Mouse (Mus musculus) liver, embryonic 11.5 days (tissue): ENCODE results near the gene Amd2. TPM values are rescaled to one million over a fixed set of nuclear protein-coding genes. Genes with fewer than 3 reads are reported as not detected.

Source experiments
- ATAC-seq: fragments of 200-750 bp; cut with Nextera tagmentation; replicated peaks from 2 replicates; pipeline ENCODE4 v1.8.0; 2017; ENCODE audit warnings: moderate number of reproducible peaks, mild to moderate bottlenecking, moderate TSS enrichment, moderate library complexity; ENCODE audit not compliant: low FRiP score
- DNase-seq: peaks from one replicate; pipeline ENCODE4 v3.0.0-alpha.2; 2017; ENCODE audit warnings: low spot score
- H3K27ac ChIP-seq: fragments of 300-500 bp; sonication (generic); 2 replicates; pipeline ENCODE4 v1.5.1; 2014; ENCODE audit warnings: mild to moderate bottlenecking, low read depth, low read length, control low read depth
- H3K27me3 ChIP-seq: fragments of 300-500 bp; sonication (generic); replicated peaks from 2 replicates; pipeline ENCODE4 v1.6.1; 2014; ENCODE audit warnings: low read length, mixed read lengths; ENCODE audit not compliant: control insufficient read depth, insufficient read depth
- H3K36me3 ChIP-seq: fragments of 300-500 bp; sonication (generic); 2 replicates; pipeline ENCODE4 v1.6.1; 2014; ENCODE audit warnings: mild to moderate bottlenecking, low read length, moderate library complexity, mixed read lengths; ENCODE audit not compliant: control insufficient read depth, insufficient read depth
- H3K4me1 ChIP-seq: fragments of 300-500 bp; sonication (generic); replicated peaks from 2 replicates; pipeline ENCODE4 v1.6.1; 2014; ENCODE audit warnings: low read length, mixed read lengths; ENCODE audit not compliant: control insufficient read depth, insufficient read depth
- H3K4me2 ChIP-seq: fragments of 300-500 bp; sonication (generic); 2 replicates; pipeline ENCODE4 v1.6.1; 2014; ENCODE audit warnings: mild to moderate bottlenecking, control low read depth, moderate library complexity
- H3K4me3 ChIP-seq: fragments of 300-500 bp; sonication (generic); 2 replicates; pipeline ENCODE4 v1.5.1; 2014; ENCODE audit warnings: low read depth, low read length, control low read depth
- H3K9ac ChIP-seq: fragments of 300-500 bp; sonication (generic); 2 replicates; pipeline ENCODE4 v1.6.1; 2014; ENCODE audit warnings: low read depth, low read length, control low read depth
- H3K9me3 ChIP-seq: fragments of 300-500 bp; sonication (generic); 2 replicates; pipeline ENCODE4 v1.6.1; 2016; ENCODE audit warnings: low read length, inconsistent platforms, mixed read lengths; ENCODE audit not compliant: control insufficient read depth
- WGBS: fragments of 180-500 bp; shearing (Covaris S2); extraction: QIAGEN DNeasy Blood & Tissue Kit; methylation state at CpG from one replicate; pipeline ENCODE4 v1.1.7; 2014; 5-methylcytosine and 5-hydroxymethylcytosine counted together
- polyA plus RNA-seq: library from polyadenylated mRNA; unstranded; fragments of >200 nt; fragmentation: Nextera tagmentation; extraction: Ambion mirVana; gene quantifications from 2 replicates; pipeline ENCODE4 v1.2.1, GENCODE M21; 2014

The Amd2 gene
- 6.3 and 6.4 TPM in 2 replicates for polyA plus RNA-seq

DNA sequence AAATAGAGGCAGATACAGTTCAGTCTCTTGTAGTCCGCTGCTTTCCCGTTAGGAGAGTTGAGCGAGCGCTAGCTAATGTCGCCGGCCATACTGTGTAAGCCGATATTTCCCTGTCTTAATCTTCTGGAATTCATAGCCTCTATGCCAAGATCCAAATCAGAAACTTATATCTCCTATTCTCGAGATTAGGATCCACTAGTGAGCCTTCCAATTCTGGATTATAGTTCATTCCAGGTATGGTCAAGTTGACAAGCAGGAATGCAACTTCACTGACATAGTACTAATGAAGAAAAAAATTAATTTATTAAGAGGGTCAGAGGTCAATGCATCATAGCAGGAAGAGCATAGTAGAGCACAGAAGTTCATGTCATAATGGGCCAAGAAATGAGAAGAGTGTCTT is at the start of gene Amd2:
Gene Amd2 (minus strand): TSS at position 101 of the 400 bp plus-strand sequence.
- no peaks in the 10 kb centered on the region for H3K9me3 ChIP-seq
- WGBS, result 93% methylated on average over 8 of the region's 8 CpGs
- H3K9ac ChIP-seq, result no peak within 1 kb of the TSS
- no peak within 1 kb of the TSS for H3K4me3 ChIP-seq
- H3K4me1 ChIP-seq, result no peaks in the 10 kb centered on the region
- no peaks in the 10 kb centered on the region for H3K27me3 ChIP-seq
- H3K36me3 ChIP-seq, result no peaks in the 10 kb centered on the region
- no peak for DNase-seq
- no peak within 1 kb of the TSS for H3K27ac ChIP-seq
- H3K4me2 ChIP-seq, result no peak within 1 kb of the TSS
- no peak for ATAC-seq

DNA sequence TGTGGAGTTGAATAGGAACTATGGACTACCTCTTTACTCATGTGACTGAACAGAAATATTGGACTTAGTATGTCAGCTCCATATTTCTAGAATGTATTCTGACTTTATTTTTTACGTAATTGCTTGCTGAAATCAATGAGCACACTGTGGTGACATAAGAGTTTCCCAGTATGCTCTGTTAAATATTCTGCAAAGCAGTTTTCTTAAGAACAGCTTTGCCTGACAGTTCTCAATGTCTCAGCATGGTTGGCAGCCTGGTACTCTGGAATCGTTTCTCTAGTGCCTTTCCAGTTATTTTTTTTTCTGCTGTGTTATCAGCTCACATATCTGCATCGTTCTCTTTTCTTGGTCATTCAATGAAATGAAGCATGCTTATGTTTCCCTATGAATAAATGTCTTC is 49.6 kb upstream of the Amd2 start:
- no peak for ATAC-seq
- H3K4me3 ChIP-seq, result no peak overlapping the region
- no peak overlapping the region for H3K4me2 ChIP-seq
- WGBS, result 73% methylated on average over 3 of the region's 3 CpGs
- no peak for DNase-seq
- no peaks in the 10 kb centered on the region for H3K36me3 ChIP-seq
- no peaks in the 10 kb centered on the region for H3K9me3 ChIP-seq
- no peak overlapping the region for H3K27ac ChIP-seq
- H3K4me1 ChIP-seq, result no peaks in the 10 kb centered on the region
- no peaks in the 10 kb centered on the region for H3K27me3 ChIP-seq
- H3K9ac ChIP-seq, result no peak overlapping the region

DNA sequence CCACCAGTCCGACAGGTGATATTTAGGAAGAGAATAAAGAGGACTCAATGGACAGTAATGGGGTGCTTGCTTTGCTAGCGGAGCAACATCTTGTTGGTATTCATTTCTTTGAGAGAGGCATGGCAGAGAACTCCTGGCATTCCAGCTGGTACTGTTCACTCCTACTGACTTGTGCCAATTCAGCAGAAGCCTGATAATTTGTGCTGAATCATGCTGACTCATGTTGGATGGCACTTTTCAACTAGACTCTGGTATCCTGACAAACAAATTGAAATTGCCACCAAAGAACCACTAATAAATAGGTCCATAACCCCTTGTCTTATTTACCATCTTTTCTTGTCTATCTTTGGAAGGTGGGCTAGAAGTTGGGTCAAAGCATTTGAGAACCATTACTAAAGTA is 25.9 kb upstream of the Amd2 start:
- WGBS, result 84% methylated on average over 2 of the region's 2 CpGs
- no peak overlapping the region for H3K27ac ChIP-seq
- H3K9ac ChIP-seq, result no peak overlapping the region
- no peak overlapping the region for H3K4me3 ChIP-seq
- H3K27me3 ChIP-seq, result no peaks in the 10 kb centered on the region
- no peaks in the 10 kb centered on the region for H3K9me3 ChIP-seq
- H3K4me2 ChIP-seq, result no peak overlapping the region
- H3K4me1 ChIP-seq, result no peaks in the 10 kb centered on the region
- ATAC-seq (no peak), DNase-seq (no peak)
- no peaks in the 10 kb centered on the region for H3K36me3 ChIP-seq

DNA sequence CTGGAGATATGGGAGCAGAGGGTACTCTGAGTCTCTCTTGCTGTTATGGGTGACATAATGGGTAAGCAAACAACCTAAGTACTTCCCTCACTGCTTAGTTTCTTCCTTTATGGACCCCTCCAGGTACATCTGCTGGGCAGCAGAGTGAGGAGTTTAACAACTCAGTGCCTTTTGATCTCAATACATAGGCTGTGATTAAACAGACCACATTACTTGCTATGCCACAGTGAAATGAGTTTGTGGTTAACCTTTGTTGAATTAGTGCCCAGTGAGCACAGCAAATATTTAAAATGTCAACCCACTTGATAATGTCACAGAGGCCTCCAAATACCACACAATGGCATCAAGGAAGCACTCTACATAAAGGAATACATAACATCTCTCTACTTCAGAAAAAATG is 2.6 kb upstream of the Amd2 start:
- no peak for ATAC-seq
- H3K4me2 ChIP-seq, result no peak overlapping the region
- H3K27me3 ChIP-seq, result no peaks in the 10 kb centered on the region
- H3K9me3 ChIP-seq, result no peaks in the 10 kb centered on the region
- DNase-seq, result no peak
- H3K9ac ChIP-seq, result no peak overlapping the region
- no peak overlapping the region for H3K27ac ChIP-seq
- H3K36me3 ChIP-seq, result no peaks in the 10 kb centered on the region
- H3K4me1 ChIP-seq, result no peaks in the 10 kb centered on the region
- no peak overlapping the region for H3K4me3 ChIP-seq
